Mouse (Mus musculus) olfactory bulb, adult 2 months (tissue): ENCODE results near the gene Trappc3l.

ENCODE experiments used
- CTCF ChIP-seq: fragments of 200-500 bp; IDR thresholded peaks from 2 replicates; pipeline ENCODE4 v1.5.1; 2012; ENCODE audit warnings: low read depth, mild to moderate bottlenecking, low read length, moderate library complexity; ENCODE audit not compliant: insufficient read depth
- POLR2A ChIP-seq: fragments of 200-500 bp; IDR thresholded peaks from 2 replicates; pipeline ENCODE4 v1.6.1; 2012; ENCODE audit warnings: mild to moderate bottlenecking, low read depth, low read length, moderate library complexity; ENCODE audit not compliant: insufficient read depth

GRCm38 (mm10) chr10:34110863-34111465, 73.6 kb downstream of the Trappc3l start:
- TF ChIP-seq CTCF (no peak), POLR2A (no peak)
